Mouse (Mus musculus) kidney, embryonic 16.5 days (tissue): Measurements from ENCODE around the gene Rrad. TPM values are rescaled to one million over a fixed set of nuclear protein-coding genes. Genes with fewer than 3 reads are reported as not detected.
"Not testable (repeated sequence)": the region's sequence is repeated elsewhere in the genome, so short reads cannot be mapped to it uniquely, and the experiment has no call there.

Experiments
- ATAC-seq: fragments of 200-750 bp; cut with Nextera tagmentation; 2 replicates; pipeline ENCODE4 v1.8.0; 2017; ENCODE audit warnings: moderate TSS enrichment; ENCODE audit not compliant: low FRiP score, low TSS enrichment
- H3K27ac ChIP-seq: fragments of 300-500 bp; sonication (generic); 2 replicates; pipeline ENCODE4 v1.5.1; 2014; ENCODE audit warnings: low read length
- H3K27me3 ChIP-seq: fragments of 300-500 bp; sonication (generic); 2 replicates; pipeline ENCODE4 v1.6.1; 2014; ENCODE audit warnings: low read length, control low read depth, mixed read lengths; ENCODE audit not compliant: insufficient read depth
- H3K36me3 ChIP-seq: fragments of 300-500 bp; sonication (generic); 2 replicates; pipeline ENCODE4 v1.6.1; 2014; ENCODE audit warnings: low read length, control low read depth, mixed read lengths; ENCODE audit not compliant: insufficient read depth
- H3K4me1 ChIP-seq: fragments of 300-500 bp; sonication (generic); 2 replicates; pipeline ENCODE4 v1.6.1; 2014; ENCODE audit warnings: low read length, control low read depth, mixed read lengths; ENCODE audit not compliant: insufficient read depth
- H3K4me2 ChIP-seq: fragments of 300-500 bp; sonication (generic); replicated peaks from 2 replicates; pipeline ENCODE4 v1.6.1; 2014; ENCODE audit warnings: low read depth, low read length
- H3K4me3 ChIP-seq: fragments of 300-500 bp; sonication (generic); 2 replicates; pipeline ENCODE4 v1.5.1; 2014; ENCODE audit warnings: mild to moderate bottlenecking, low read length
- H3K9ac ChIP-seq: fragments of 300-500 bp; sonication (generic); replicated peaks from 2 replicates; pipeline ENCODE4 v1.6.1; 2014; ENCODE audit warnings: low read length
- H3K9me3 ChIP-seq: fragments of 300-500 bp; sonication (generic); 2 replicates; pipeline ENCODE4 v1.6.1; 2016; ENCODE audit warnings: low read length, control low read depth
- WGBS: fragments of 180-500 bp; shearing (Covaris S2); extraction: QIAGEN DNeasy Blood & Tissue Kit; methylation state at CpG from one replicate; pipeline ENCODE4 v1.1.7; 2014; 5-methylcytosine and 5-hydroxymethylcytosine counted together
- polyA plus RNA-seq: library from polyadenylated mRNA; unstranded; fragments of >200 nt; fragmentation: Nextera tagmentation; extraction: Ambion mirVana; gene quantifications from 2 replicates; pipeline ENCODE4 v1.2.1, GENCODE M21; 2015

Gene Rrad
- polyA plus RNA-seq = 13.5 and 15.0 TPM in 2 replicates

- H3K9me3 ChIP-seq = no peaks in the 10 kb centered on the region
- peaks cover 3% of the 10 kb centered on the region; the same call in 1 of the 2 replicates for H3K36me3 ChIP-seq
- peaks cover 4% of the 10 kb centered on the region; the same call in 1 of the 2 replicates for H3K27me3 ChIP-seq
- peaks cover 6% of the 10 kb centered on the region for H3K4me1 ChIP-seq
- H3K27ac ChIP-seq = no peak within 1 kb of the TSS
- ATAC-seq = peak; percentile 53; the same call in 1 of the 2 replicates
- H3K4me2 ChIP-seq = peak within 1 kb of the TSS; percentile 62
- H3K4me3 ChIP-seq = peak within 1 kb of the TSS; percentile 49
- under 1% methylated on average over 22 of the region's 28 CpGs for WGBS
- peak within 1 kb of the TSS; percentile 63 for H3K9ac ChIP-seq
Measured at GRCm38 (mm10) chr8:104630981-104631663, at the start of gene Rrad. TSS of gene Rrad (minus strand) at chr8:104631327.

DNA sequence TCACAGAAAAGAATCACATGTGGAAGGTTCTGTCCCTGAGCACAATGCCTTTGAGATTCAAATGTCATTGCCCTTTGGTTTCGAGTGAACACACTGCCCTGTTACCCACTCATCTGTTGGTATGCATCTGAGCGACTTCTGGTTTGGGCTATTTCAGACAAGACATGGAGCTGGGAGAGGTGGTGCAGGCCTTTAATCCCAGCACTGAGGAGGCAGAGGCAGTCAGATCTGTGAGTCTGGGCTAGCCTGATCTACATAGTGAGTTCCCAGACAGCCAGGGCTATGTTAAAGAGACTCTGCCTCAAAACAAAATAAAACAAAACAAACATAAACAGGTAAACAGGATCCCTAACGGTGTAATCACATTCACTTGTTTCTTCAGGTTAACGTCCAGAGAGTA, 24.5 kb upstream of the Rrad start:
- 81% methylated on average over 4 of the region's 4 CpGs for WGBS
- H3K9me3 ChIP-seq = no peaks in the 10 kb centered on the region
- 0 out of 2 replicates have a peak, but pooled peaks cover 2% of the 10 kb centered on the region for H3K27me3 ChIP-seq
- H3K4me1 ChIP-seq = no peaks in the 10 kb centered on the region
- no peak overlapping the region for H3K4me3 ChIP-seq
- H3K27ac ChIP-seq = no peak overlapping the region
- H3K9ac ChIP-seq = no peak overlapping the region
- H3K4me2 ChIP-seq = no peak overlapping the region
- no peaks in the 10 kb centered on the region for H3K36me3 ChIP-seq
- no peak for ATAC-seq

- H3K4me1 ChIP-seq = no peaks in the 10 kb centered on the region
- H3K4me2 ChIP-seq = no peak overlapping the region
- no peak overlapping the region for H3K4me3 ChIP-seq
- H3K27ac ChIP-seq = no peak overlapping the region
- no peaks in the 10 kb centered on the region for H3K9me3 ChIP-seq
- H3K9ac ChIP-seq = no peak overlapping the region
- H3K36me3 ChIP-seq = no peaks in the 10 kb centered on the region
- ATAC-seq = peak; percentile 81
- H3K27me3 ChIP-seq = 0 out of 2 replicates have a peak, but pooled peaks cover 2% of the 10 kb centered on the region
- WGBS = under 1% methylated on average over 3 of the region's 3 CpGs
Measured at GRCm38 (mm10) chr8:104654984-104655383, 23.9 kb upstream of the Rrad start.

GRCm38 (mm10) chr8:104644187-104644586, 13.1 kb upstream of the Rrad start:
- not testable (repeated sequence) for ATAC-seq, H3K9me3 ChIP-seq, H3K27me3 ChIP-seq, H3K36me3 ChIP-seq, H3K4me3 ChIP-seq, H3K4me2 ChIP-seq, H3K9ac ChIP-seq, H3K27ac ChIP-seq
- WGBS = 64% methylated on average over 3 of the region's 3 CpGs
- peaks cover 16% of the 10 kb centered on the region for H3K4me1 ChIP-seq

DNA sequence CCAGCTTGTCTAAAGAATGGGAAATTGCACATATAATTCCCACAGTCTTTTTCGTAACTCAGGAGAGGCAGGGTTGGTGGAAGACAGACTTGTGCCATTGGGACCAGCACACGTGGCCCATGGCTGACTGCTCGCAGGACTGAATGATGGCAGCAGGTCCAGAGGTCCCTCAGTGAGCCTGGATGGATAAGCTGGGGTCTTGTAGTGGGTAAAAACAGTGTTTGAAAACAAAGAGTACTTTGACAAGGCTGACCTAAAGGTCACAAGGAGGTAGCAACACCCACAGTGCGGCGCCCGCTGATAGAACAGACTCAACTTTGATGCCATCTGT, 11.2 kb upstream of the Rrad start:
- WGBS = 67% methylated on average over 6 of the region's 6 CpGs
- peaks cover 16% of the 10 kb centered on the region for H3K4me1 ChIP-seq
- peak; percentile 27 for ATAC-seq
- H3K4me2 ChIP-seq = peak overlapping the region; percentile 94
- H3K27ac ChIP-seq = no peak overlapping the region
- peak overlapping the region; percentile 88 for H3K9ac ChIP-seq
- no peaks in the 10 kb centered on the region for H3K27me3 ChIP-seq
- peaks cover 19% of the 10 kb centered on the region for H3K36me3 ChIP-seq
- H3K4me3 ChIP-seq = peak overlapping the region; percentile 93
- no peaks in the 10 kb centered on the region for H3K9me3 ChIP-seq

GRCm38 (mm10) chr8:104641426-104642323, 10.5 kb upstream of the Rrad start, which contains the start of gene Ciao2b:
TSS of gene Ciao2b (minus strand) at chr8:104641965.
- peak; percentile 96 for ATAC-seq
- Histone ChIP-seq H3K36me3 (peaks cover 20% of the 10 kb centered on the region), H3K27ac (peak within 1 kb of the TSS; percentile 84), H3K4me1 (peaks cover 16% of the 10 kb centered on the region), H3K9me3 (no peaks in the 10 kb centered on the region), H3K27me3 (no peaks in the 10 kb centered on the region), H3K4me3 (peak within 1 kb of the TSS; percentile 93), H3K4me2 (peak within 1 kb of the TSS; percentile 94), H3K9ac (peak within 1 kb of the TSS; percentile 88)
- WGBS = under 1% methylated on average over 65 of the region's 66 CpGs

GRCm38 (mm10) chr8:104640831-104641370, 9.8 kb upstream of the Rrad start:
- 3% methylated on average over 25 of the region's 25 CpGs for WGBS
- H3K36me3 ChIP-seq = peaks cover 22% of the 10 kb centered on the region
- H3K4me3 ChIP-seq = peak overlapping the region; percentile 93
- no peak for ATAC-seq
- peaks cover 16% of the 10 kb centered on the region for H3K4me1 ChIP-seq
- no peak overlapping the region; the same call in 1 of the 2 replicates for H3K27ac ChIP-seq
- H3K4me2 ChIP-seq = peak overlapping the region; percentile 94
- no peaks in the 10 kb centered on the region for H3K9me3 ChIP-seq
- no peaks in the 10 kb centered on the region for H3K27me3 ChIP-seq
- peak overlapping the region; percentile 88 for H3K9ac ChIP-seq

GRCm38 (mm10) chr8:104640241-104640640, 9.1 kb upstream of the Rrad start:
- WGBS = 85% methylated on average over 7 of the region's 7 CpGs
- H3K27me3 ChIP-seq = no peaks in the 10 kb centered on the region
- peak overlapping the region; percentile 93 for H3K4me3 ChIP-seq
- peak overlapping the region; percentile 88 for H3K9ac ChIP-seq
- peaks cover 16% of the 10 kb centered on the region for H3K4me1 ChIP-seq
- no peak; the same call in 1 of the 2 replicates for ATAC-seq
- H3K27ac ChIP-seq = no peak overlapping the region
- H3K4me2 ChIP-seq = peak overlapping the region; percentile 94
- H3K36me3 ChIP-seq = peaks cover 23% of the 10 kb centered on the region
- H3K9me3 ChIP-seq = no peaks in the 10 kb centered on the region

DNA sequence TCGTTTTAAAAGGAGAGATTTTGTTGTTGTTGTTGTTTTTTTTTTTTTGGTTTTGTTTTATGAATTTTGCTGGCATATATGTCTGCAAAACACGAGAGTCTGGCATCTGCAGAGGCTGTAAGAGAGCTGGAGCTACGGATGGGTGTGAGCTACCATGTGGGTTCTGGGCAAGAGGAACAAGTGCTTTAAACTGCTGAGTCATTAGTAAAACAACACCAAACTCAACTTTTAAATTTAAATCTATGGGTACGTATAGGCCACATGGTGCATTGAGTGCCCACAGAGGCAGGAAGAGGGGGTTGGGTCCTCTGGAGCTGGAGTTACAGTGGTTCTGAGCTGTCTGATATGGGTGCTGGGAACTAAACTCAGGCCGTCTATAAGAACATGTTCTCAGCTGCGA, 6.9 kb upstream of the Rrad start:
- Histone ChIP-seq H3K27ac (no peak overlapping the region), H3K9ac (no peak overlapping the region), H3K36me3 (peaks cover 23% of the 10 kb centered on the region), H3K4me3 (no peak overlapping the region), H3K4me1 (peaks cover 16% of the 10 kb centered on the region), H3K4me2 (no peak overlapping the region), H3K9me3 (no peaks in the 10 kb centered on the region), H3K27me3 (no peaks in the 10 kb centered on the region)
- 89% methylated on average over 6 of the region's 6 CpGs for WGBS
- no peak for ATAC-seq
